Mouse (Mus musculus): ENCODE data around the gene Flnb.

Flnb gene

GRCm38 (mm10) chr14:7999435-7999834 is 181.7 kb downstream of the Flnb start:
- no peak for DNase-seq

- DNase-seq = no peak
Observed at GRCm38 (mm10) chr14:8000247-8000646, 182.5 kb downstream of the Flnb start.
